Mouse (Mus musculus) G1E-ER4 (cell line): ENCODE results near the gene Ppp6r2. TPM values are rescaled to one million over a fixed set of nuclear protein-coding genes. Genes with fewer than 3 reads are reported as not detected.

Source experiments
- GATA1 ChIP-seq: IDR thresholded peaks from one replicate; pipeline ENCODE4 v1.8.0; 2012; ENCODE audit warnings: low read length, inconsistent platforms
- polyA plus RNA-seq: library from polyadenylated mRNA; stranded (reverse); fragments of >175 nt; gene quantifications from 2 replicates; pipeline ENCODE4 v1.2.3, GENCODE M21; 2012

Ppp6r2 gene
- polyA plus RNA-seq, 1 experiment, result 336 TPM

GRCm38 (mm10) chr15:89307461-89307860, 96.1 kb downstream of the Ppp6r2 start:
- TF ChIP-seq GATA1, result no peak

GRCm38 (mm10) chr15:89308406-89309139, 97.2 kb downstream of the Ppp6r2 start:
- TF ChIP-seq GATA1, result no peak

GRCm38 (mm10) chr15:89309962-89310498, 98.7 kb downstream of the Ppp6r2 start:
- no peak for TF ChIP-seq GATA1

- no peak for TF ChIP-seq GATA1
These were observed 102.0 kb downstream of the Ppp6r2 start for GRCm38 (mm10) chr15:89313359-89313758.

DNA sequence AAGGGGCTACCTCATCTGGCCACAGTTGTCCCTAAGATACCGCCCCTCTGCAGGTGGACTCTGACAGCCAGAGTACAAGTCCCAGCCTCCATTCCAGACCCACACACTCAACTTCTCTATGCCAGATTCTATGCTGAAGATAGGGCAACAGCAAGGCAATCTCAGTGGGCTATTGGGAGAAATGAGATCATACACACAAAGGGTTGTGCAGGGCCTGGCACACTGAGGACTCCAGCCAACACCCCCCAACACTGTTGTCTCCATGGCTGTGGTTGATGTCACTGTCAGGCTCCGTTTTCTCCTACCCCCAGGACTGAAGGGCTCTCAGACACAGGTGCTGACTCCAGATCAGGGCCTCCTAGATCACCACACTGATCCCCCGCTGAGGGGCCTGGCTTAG, 102.8 kb downstream of the Ppp6r2 start:
- TF ChIP-seq GATA1, result no peak

- no peak for TF ChIP-seq GATA1
These were observed 103.3 kb downstream of the Ppp6r2 start for GRCm38 (mm10) chr15:89314511-89315189.

DNA sequence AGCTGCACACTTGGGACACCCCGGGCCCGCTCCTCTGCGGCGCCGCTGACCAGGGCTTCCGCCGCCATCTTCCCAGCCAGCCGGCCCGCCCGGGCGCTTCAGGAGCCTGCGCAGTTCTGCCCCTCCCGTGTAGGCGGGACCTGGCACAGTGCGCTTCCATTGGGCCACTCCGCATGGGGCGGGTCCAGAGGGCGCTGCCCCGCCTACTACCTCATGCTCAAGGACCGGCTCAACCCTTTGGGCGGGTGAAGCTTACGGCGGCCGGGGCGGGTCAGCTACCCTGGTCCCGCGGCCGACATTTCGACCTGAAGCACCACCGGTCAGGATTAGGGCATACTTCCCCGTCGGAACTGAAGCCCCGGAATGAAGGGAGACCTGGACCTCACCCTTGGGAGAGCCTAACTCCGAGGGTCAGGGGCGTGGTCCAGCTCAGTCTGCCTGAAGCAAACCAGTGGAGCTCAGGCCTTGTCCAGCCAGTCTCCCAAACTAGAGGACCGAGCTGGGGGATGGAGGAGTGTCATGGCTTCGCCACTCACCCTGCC, 103.9 kb downstream of the Ppp6r2 start, which contains the start of gene Sbf1:
Gene Sbf1, minus strand, starts transcription at position 122 of the 542 bp plus-strand sequence.
- TF ChIP-seq GATA1, result no peak

DNA sequence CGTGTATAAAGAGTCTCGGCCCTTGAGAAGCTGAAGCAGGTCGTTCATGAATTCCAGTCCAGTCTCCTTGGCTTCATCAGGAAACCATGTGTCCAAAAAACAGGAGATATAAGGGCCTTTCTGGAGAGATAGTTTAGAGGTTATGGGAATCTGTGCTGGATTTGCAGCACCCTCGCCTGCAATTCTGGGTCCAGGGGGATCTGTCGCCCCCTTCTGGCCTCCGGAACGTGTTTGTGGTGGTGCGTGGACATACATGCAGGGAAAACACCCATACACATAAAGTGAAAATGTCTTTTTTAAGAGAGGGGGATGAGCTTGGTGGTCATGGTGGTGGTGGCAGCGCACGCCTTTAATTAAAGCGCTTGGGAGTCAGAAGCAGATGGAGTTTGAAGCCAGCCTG, 104.8 kb downstream of the Ppp6r2 start:
- no peak for TF ChIP-seq GATA1

DNA sequence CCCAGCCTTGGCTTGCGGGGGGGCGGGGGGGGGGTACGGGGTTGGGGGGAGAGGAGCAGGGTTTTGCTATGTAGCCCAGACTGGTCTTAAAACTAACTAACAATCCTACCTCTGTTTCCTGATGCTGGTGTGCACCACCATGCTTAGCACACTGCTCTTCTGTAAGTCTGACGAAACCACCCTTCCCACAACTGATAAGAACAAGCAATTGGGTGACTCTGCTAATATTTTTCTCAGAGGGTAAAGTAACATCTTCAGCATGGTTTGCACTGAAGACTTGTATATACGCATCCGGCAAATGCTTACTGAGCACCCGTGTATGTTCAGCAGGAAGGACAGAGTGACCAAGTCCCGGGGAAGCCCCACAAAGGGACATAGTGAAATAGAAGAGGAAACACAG, 109.9 kb downstream of the Ppp6r2 start:
- peak; percentile 24 for TF ChIP-seq GATA1

GRCm38 (mm10) chr15:89322670-89323522, 111.5 kb downstream of the Ppp6r2 start, which contains the start of gene Adm2:
Gene Adm2 (plus strand): TSS chr15:89322720.
- no peak for TF ChIP-seq GATA1

- no peak for TF ChIP-seq GATA1
These were observed 112.3 kb downstream of the Ppp6r2 start for GRCm38 (mm10) chr15:89323656-89324055.

DNA sequence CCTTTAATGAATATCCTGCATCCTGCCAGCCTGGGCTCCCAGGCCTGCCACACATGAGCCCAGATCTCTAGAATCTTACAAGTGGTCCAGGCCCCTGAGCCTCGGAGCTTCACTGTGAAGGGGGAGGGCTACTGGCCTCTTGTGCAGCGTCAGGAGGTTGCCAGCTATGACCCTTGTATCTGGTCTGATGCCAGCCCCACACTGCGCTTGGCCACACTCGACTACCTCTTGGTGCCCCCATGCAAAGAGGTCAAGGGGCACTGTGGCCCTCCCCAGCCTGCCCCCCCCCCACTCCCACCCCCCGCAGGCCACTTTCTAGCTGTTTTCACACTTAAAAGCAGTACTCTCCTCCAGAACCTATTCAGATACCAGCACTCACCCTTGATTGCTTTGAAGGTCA, 115.1 kb downstream of the Ppp6r2 start:
- no peak for TF ChIP-seq GATA1

GRCm38 (mm10) chr15:89334271-89334670, 122.9 kb downstream of the Ppp6r2 start, which contains the start of gene Miox:
Gene Miox (plus strand): TSS chr15:89334398.
- TF ChIP-seq GATA1, result no peak

- TF ChIP-seq GATA1, result no peak
These were observed 123.6 kb downstream of the Ppp6r2 start for GRCm38 (mm10) chr15:89334774-89335537.

DNA sequence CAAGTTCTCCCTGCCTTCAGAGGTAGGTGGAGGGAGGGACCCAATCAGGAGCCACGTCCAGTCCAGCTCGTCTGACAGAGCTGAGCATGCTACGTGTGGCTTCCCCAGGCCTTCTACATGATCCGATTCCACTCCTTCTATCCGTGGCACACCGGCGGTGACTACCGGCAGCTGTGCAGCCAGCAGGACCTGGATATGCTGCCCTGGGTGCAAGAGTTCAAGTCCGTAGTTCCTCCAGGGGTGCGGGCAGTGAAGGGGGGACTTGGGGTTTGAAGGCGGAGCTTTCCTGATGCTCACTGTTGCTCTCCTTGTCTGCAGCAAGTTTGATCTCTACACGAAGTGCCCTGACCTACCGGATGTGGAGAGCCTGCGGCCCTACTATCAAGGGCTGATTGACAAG, 125.1 kb downstream of the Ppp6r2 start:
- TF ChIP-seq GATA1, result no peak

Other genes starting within 250 kb of the Ppp6r2 start
- not detected in 2 replicates for gene Mlc1, start 232.5 kb upstream of the Ppp6r2 start, polyA plus RNA-seq
- gene Mov10l1, start 228.6 kb upstream of the Ppp6r2 start, polyA plus RNA-seq, result not detected in 2 replicates
- not detected in 2 replicates for gene Panx2, start 151.8 kb upstream of the Ppp6r2 start, polyA plus RNA-seq
- gene Trabd, start 136.4 kb upstream of the Ppp6r2 start, polyA plus RNA-seq, result 62.9 and 74.4 TPM in 2 replicates
- gene Selenoo, start 122.5 kb upstream of the Ppp6r2 start, polyA plus RNA-seq, result 15.8 and 19.7 TPM in 2 replicates
- gene Tubgcp6, start 88.4 kb upstream of the Ppp6r2 start, polyA plus RNA-seq, result 37.9 and 40.3 TPM in 2 replicates
- 8.5 and 18.1 TPM in 2 replicates for gene Hdac10, start 82.9 kb upstream of the Ppp6r2 start, polyA plus RNA-seq
- gene Mapk12, start 70.8 kb upstream of the Ppp6r2 start, polyA plus RNA-seq, result not detected in 2 replicates
- not detected in 2 replicates for gene Mapk11, start 61.9 kb upstream of the Ppp6r2 start, polyA plus RNA-seq
- 0.01 TPM in 1 of 2 replicates, not detected in the other for gene Plxnb2, start 30.8 kb upstream of the Ppp6r2 start, polyA plus RNA-seq
- gene Dennd6b, start 15.1 kb upstream of the Ppp6r2 start, polyA plus RNA-seq, result 5.3 and 7.2 TPM in 2 replicates
- gene Sbf1, start 103.8 kb downstream of the Ppp6r2 start, polyA plus RNA-seq, result 140 and 169 TPM in 2 replicates
- not detected in 2 replicates for gene Adm2, start 111.2 kb downstream of the Ppp6r2 start, polyA plus RNA-seq
- gene Miox, start 122.8 kb downstream of the Ppp6r2 start, polyA plus RNA-seq, result not detected in 2 replicates
- gene Lmf2, start 144.1 kb downstream of the Ppp6r2 start, polyA plus RNA-seq, result 112 and 120 TPM in 2 replicates
- 87.9 and 95.5 TPM in 2 replicates for gene Ncaph2, start 144.2 kb downstream of the Ppp6r2 start, polyA plus RNA-seq
- gene Sco2, start 162.3 kb downstream of the Ppp6r2 start, polyA plus RNA-seq, result 83.8 and 92.0 TPM in 2 replicates
- 0.69 and 1.4 TPM in 2 replicates for gene Tymp, start 165.5 kb downstream of the Ppp6r2 start, polyA plus RNA-seq
- gene Odf3b, start 167.7 kb downstream of the Ppp6r2 start, polyA plus RNA-seq, result not detected in 2 replicates
- gene Klhdc7b, start 173.4 kb downstream of the Ppp6r2 start, polyA plus RNA-seq, result not detected in 2 replicates
- not detected in 2 replicates for gene Syce3, start 198.9 kb downstream of the Ppp6r2 start, polyA plus RNA-seq
- gene Cpt1b, start 214.3 kb downstream of the Ppp6r2 start, polyA plus RNA-seq, result 0.41 and 0.71 TPM in 2 replicates
- gene C730034F03Rik, start 218.0 kb downstream of the Ppp6r2 start, polyA plus RNA-seq, result 0.05 and 0.09 TPM in 2 replicates
- gene Gm44502, start 218.1 kb downstream of the Ppp6r2 start, polyA plus RNA-seq, result 0.45 and 1.3 TPM in 2 replicates
- 60.6 and 103 TPM in 2 replicates for gene Chkb, start 218.4 kb downstream of the Ppp6r2 start, polyA plus RNA-seq
- gene Mapk8ip2, start 242.4 kb downstream of the Ppp6r2 start, polyA plus RNA-seq, result not detected in 2 replicates